Mouse (Mus musculus) mouse embryonic stem cell (cell line): Measurements from ENCODE around the gene Prdm2.

Experiments used
- in situ Hi-C, 2 experiments: fragments of 300-500 bp; cut with MboI; formaldehyde crosslinking; loops; 1 replicate in 1 of 2; 3 replicates in 1 of 2; pipeline ENCODE4 v1.14.3; 2019 to 2020; ENCODE audit warnings: low sequenced_read_pairs in 2 of 2, low pct_unique_long_range_greater_than_20kb in 1 of 2, mixed read lengths in 1 of 2; ENCODE audit not compliant: unreplicated experiment in 1 of 2

Gene Prdm2

DNA sequence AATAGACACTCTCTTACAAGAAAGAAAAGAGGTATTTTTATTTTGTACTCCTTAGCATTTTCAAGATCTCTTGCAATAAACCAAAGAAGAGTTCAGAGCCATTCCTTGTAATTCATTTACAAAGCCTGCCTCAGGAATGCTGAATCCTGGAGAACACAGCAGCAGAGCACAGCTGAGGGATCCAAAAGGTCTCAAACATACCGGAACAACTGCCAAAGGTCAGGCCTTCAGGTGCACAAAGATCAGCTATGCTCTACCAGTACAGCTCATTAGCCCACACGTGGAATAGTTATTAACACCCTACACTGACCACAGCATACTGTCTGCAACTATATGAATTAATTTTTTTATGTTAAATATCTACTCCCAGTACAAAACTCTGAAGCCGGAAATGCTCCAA is 44.7 kb downstream of the Prdm2 start:
- in situ Hi-C loops = no loop called here

GRCm38 (mm10) chr4:143161619-143162479 is 50.9 kb downstream of the Prdm2 start:
- in situ Hi-C loops = no loop called here

- in situ Hi-C loops = no loop called here
Measured at GRCm38 (mm10) chr4:143160826-143161225, 52.0 kb downstream of the Prdm2 start.

DNA sequence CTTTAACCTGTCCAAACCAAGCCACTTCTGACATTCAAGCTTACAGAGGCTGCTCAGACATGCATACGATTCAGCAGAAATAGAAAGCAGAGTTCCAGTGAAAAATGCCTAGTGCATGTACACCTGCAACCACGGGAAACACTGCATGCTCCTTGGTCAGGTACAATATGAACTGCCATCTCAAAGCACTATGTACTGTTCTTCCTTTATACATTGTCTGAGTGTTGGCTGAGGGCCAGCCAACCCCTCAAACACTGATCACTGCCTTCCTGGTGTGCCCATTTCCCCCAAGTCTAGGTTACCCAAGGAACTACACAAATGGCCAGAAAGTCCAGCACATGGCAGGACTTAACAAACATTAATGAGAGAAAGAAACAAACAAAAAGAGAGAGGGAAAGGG is 53.5 kb downstream of the Prdm2 start:
- in situ Hi-C loops = no loop called here

DNA sequence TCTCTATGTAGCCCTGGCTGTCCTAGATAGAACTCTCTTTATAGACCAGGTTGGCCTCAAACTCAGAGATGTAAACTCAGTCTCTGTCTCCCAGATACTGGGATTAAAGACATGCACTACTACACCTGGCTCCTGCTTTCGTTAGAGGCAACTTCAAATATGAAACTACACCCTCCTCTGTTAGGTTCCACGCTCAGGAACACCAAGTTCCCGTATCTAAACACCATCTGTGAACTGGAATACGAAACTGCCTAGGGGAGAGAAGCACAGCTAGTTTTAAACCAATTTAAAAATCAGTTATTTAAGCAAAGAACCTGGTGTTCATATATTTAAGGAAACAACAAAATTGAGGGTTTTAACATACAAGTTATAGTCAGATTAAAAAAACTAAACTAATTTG is 56.9 kb downstream of the Prdm2 start:
- in situ Hi-C loops = no loop called here

GRCm38 (mm10) chr4:143155036-143155435 is 57.8 kb downstream of the Prdm2 start:
- in situ Hi-C loops = no loop called here

DNA sequence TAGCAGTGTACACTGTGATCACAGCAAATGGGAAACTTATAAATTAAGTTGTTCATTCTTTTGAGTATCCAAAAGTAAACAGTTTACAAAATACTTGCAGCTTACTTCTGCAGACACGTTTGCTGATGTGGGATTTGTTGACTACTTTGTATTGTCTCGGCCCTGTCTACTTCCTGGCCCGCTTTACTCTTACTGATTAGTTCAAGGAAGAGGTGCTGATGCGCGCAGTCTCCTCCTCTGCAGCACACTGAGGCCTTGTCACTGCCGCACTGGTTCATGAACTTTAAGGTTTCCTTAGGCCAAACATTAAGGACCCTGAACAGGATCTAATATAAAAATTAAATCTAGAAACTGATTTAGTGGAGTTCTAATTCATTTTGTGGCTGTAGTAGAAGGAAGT is 58.2 kb downstream of the Prdm2 start:
- in situ Hi-C loops = no loop called here

DNA sequence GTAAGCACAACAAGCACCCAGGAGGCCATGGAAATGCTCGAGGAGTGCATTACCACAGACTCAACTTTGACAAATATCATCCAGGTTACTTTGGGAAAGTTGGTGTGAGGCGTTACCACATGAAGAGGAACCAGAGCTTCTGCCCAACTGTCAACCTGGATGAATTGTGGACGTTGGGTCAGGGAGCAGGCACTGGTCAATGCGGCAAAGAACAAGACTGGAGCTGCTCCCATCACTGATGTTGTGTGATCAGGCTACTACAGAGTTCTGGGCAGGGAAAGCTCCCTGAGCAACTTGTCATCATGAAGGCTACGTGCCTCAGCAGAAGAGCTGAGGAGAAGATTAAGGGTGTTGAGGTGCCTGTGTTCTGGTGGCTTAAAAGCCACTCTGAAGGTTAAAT is 60.2 kb downstream of the Prdm2 start:
- in situ Hi-C loops = no loop called here

- in situ Hi-C loops = no loop called here
Measured at GRCm38 (mm10) chr4:143151267-143151666, 61.5 kb downstream of the Prdm2 start.

- in situ Hi-C loops = no loop called here
Measured at GRCm38 (mm10) chr4:143147666-143148065, 65.1 kb downstream of the Prdm2 start.

- in situ Hi-C loops = no loop called here
Measured at GRCm38 (mm10) chr4:143143615-143144014, 69.2 kb downstream of the Prdm2 start.

DNA sequence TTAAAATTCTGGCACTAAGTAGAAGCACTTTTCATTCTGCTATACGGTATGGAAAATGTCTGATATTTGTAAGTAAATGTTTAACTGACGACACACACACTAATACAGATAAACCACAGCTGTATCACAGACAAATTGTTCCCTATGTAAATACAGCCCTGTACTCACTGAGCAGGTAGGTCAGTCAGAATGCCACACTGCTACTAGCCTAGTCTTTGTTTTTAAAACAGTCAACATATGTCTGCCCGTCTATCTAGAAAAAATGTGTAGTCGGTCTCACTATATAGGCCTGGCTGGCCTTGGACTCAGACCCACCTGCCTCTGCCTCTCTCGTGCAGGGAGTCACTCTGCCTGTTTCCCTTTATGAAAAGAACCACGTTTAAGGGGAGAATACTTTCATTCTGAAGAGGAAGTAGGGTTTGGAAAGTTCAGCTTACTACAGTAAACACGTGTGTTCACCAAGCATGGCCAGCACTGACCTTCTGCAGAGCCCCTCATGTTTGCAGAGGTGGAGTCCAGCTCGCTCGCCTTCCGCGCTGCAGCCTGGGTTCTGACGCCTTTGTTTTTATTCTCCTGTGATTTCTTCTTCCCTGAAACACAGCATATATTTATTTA is 71.0 kb downstream of the Prdm2 start:
- in situ Hi-C loops = no loop called here

DNA sequence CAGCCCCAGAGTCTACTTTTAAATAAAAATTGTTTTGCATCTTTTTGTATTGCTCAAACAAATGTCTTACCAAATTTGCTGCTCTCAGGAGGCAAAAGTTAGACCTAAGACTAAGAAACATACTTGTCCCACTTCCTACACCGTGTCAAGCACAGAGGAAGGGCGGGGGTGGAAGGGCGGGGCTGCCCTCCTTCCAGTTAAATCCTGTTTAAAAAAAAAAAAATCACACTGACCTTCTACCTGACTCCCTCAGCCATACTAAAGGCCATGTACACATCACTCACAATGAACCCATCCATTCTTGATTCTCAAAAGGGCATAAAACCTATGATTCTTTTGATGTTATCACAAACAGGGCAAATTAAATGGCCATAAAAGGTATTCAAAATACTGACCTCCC is 71.9 kb downstream of the Prdm2 start:
- in situ Hi-C loops = no loop called here

DNA sequence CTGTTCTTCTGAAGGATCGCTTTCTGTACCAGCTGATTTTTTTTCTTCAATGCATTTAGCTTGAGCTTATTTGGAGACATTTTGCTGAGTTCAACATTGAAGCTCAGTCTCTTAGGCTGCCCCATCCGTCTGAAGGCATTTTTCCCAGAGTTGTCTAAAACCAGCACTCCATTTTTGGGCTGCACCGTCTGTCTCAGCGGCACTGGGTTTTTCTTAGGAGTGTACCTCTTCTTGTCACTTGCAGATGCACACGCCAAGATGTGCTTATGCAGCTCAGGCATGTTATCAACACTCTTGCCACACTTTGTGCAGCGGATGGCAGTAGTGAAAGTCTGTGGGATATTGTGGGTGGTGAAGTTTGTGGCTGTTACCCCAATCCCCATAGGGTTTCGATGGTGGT is 80.4 kb downstream of the Prdm2 start:
- in situ Hi-C loops = no loop called here

DNA sequence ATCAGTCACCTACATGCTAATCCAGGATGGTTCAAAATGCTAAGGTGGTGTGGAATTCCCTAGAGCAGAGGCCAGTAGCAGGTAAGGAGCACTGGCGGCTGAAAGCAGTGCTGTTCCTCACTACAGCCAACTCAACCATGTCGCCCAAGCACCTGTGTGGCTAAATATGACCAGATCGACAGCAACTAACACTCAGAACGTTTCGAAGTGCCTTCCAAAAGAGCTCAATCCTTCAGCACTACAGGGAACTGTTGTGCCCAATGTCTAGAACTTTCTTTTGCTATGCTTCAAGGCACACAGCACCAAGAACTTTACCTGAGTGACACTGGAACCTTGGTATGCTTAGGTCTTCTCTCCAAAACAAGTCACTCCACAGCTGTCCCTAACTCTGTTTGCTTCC is 82.4 kb downstream of the Prdm2 start:
- in situ Hi-C loops = no loop called here

DNA sequence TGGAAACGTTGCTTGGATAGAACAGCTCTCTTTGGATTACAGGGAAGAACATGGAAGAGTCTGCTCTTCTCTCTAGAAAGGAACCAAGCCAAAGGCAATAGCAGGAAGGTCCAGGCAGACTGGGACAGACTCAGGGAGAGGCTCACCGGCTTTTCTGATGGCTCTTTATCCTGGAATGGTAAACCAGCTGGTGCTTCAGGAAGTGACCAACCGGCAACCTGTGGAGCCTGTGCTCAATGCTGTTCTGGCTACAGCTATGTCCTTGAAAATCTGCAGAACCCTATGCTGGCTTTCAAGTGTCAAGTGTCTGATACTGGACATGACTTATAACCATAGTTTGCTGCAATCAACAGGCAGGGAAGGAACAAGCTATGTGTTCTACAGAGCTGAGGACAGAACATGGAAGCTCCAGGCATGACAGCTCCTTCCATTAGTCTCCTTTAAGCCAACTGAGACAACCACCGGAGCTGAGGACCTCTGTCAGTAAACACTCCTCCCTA is 83.5 kb downstream of the Prdm2 start:
- in situ Hi-C loops = no loop called here

- in situ Hi-C loops = no loop called here
Measured at GRCm38 (mm10) chr4:143127171-143127570, 85.6 kb downstream of the Prdm2 start.

GRCm38 (mm10) chr4:143126476-143126875 is 86.3 kb downstream of the Prdm2 start:
- in situ Hi-C loops = no loop called here

GRCm38 (mm10) chr4:143125290-143125689 is 87.5 kb downstream of the Prdm2 start:
- in situ Hi-C loops = no loop called here

GRCm38 (mm10) chr4:143123043-143123442 is 89.8 kb downstream of the Prdm2 start:
- in situ Hi-C loops = loop anchor here in 1 of 2 experiments (25.0 kb wide), 1 partner anchor 111 kb away; no protein-coding TSS in a partner anchor
